Mouse (Mus musculus): Measurements from ENCODE around the gene Avl9.

Avl9 gene

DNA sequence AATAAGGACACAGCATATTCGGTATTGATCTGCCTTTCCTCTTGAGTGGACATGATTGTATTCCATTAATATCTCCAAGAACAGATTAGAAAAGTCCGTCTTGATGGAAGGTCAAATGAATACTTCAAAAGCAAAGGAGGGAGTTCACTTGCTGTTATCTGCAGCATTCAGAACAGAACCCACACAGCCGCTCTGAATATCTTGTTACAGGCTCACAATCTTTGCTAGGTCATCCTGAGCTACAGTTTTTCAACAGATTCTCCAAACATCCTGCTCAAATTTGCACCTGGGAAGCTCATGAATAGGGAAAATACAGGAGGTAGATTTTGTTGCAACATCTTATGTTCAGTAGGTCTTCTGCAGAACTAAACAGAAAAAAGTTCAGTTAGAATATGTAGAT is 74.6 kb downstream of the Avl9 start:
- CTCF ChIA-PET = no interaction called here

DNA sequence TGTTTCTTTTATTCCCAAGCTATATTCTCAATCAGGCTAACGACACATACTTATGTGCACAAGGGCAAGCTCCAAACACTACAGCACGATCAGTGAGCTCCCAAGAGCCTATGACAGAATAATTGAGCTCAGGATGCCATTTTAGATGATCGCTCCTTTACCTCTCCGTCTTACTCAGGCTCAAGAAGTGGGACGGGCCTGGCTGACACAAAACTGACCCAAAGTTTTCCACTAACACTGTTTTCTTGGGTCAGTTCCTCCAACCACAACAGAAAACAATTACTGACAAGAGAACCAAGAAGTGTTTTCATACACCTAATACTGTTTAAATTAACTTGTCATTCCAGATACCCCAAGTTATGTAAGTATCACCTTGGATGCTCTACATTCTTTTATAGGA is 80.1 kb downstream of the Avl9 start:
- CTCF ChIA-PET = no interaction called here

DNA sequence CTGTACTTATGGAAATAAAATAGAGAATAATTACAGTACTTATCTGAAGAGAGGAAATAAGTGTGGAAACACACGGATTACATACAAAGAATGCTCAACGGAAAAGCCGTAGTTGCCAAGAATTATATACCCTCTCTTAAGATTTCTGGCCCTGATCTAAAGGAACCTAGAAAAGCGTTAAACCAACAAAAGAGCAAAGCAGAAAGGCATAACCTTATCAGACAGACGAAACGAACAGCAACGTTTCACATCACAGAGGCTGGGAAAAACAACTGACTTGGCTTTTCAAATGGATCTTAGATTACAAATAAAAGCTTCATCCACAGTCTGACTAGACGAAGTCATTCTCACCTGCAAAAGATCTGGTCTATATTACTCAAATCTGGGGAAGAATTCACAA is 81.5 kb downstream of the Avl9 start:
- CTCF ChIA-PET = interaction anchor here (0.7 kb wide), 1 partner anchor 212 kb away, joined by 3 read pairs; no protein-coding TSS in a partner anchor

DNA sequence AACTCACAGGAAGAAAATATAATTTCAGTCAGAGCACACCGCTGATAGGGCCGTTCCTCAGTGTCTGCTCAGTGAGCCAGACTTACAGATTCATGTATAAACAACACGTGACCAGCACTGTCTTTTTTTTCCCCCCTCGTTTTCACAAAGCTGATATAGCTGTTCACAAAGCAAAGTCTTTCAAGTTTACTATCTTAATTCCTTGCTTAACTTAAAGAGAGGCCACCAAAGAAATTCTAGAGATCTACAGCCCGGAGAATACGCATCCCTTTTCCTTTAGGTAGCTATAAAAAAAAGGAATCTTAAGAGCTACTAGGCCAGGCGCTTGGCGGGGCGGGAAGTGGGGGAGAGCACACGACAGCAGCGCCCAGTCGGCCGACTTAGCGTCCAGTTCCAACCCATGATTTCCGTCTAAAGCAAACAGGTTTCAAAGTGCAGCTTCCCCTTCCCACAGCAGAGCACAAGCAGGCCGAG is 82.0 kb downstream of the Avl9 start:
- CTCF ChIA-PET = interaction anchor here (0.7 kb wide), 1 partner anchor 212 kb away, joined by 3 read pairs; no protein-coding TSS in a partner anchor

DNA sequence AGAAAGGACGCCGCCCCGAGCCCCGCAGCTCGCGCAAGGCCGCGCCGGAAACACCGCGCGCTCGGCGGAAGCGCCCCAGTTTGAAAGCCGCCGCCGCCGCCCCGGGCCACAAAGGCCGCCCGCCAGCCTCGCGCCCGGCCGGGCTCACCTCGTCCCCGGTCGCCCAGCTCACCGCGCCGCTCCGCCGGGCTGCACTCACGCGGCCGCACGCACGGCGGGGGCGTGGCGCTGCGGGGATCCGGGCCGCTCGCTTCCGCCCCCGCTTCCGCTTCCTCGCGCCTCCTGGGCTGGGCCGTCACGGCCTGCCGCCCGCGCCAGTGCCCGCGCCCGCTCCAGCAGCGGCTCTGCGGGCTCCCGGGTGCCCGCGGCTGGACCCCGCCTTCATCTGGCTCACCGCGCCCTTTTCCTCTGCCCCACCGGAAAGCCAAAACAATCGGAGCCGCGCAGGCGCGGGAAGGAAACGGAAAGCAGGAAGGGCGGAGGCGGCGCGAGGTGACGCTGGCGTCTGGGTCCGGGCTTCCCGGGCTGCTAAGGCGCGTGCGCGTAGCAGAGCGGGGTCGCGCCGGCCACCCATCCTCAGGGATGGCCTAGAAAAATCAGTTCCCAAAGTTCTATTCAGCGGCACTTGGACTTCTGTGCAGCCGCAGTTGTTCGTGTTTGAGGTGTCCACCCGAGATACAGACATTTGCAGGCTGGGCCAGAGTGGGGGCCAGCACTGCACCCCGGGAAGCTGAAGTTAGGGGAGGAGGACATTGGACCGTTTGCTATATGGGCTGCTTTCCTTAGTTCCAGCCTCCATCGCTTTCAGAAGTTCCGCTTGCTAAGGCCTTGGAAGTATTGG is 82.8 kb downstream of the Avl9 start, which contains the start of gene Kbtbd2:
Gene Kbtbd2 (minus strand): TSS at position 503 of the 841 bp plus-strand sequence.
- CTCF ChIA-PET = no interaction called here

DNA sequence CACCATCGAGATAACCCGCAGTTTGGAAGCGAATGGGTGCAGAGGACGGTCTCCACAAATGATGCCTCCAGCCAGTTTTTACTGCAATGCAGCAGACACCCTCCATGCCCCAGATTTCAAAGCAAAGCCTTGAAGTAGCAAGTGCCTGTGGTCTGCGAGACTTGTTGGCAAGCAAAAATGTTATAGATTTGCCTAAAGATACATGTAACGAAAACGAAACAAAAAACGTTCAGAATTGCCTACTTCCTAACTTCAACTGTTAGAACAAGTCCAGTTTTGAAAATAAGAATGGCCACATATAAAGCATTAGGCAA is 83.4 kb downstream of the Avl9 start:
- CTCF ChIA-PET = no interaction called here

DNA sequence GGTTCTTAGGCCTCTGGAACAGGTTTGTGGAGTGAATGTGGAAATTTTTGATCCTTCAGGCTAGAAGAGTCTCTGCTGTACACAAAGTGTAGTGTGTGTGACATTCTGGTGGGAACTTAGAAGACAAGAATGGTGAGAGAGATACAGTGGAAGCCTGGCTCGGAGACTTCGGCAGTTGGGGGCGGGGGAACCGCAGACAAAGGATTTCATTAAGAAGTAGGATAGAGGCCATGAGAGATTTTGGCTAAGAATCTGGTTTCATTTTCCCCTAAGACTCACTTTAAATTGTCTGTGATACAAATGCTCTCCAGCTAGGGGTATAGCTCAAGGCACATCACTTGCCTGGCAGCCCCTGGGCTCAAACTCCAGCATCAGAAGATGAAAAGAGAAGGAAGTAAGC is 90.3 kb downstream of the Avl9 start:
- CTCF ChIA-PET = no interaction called here

DNA sequence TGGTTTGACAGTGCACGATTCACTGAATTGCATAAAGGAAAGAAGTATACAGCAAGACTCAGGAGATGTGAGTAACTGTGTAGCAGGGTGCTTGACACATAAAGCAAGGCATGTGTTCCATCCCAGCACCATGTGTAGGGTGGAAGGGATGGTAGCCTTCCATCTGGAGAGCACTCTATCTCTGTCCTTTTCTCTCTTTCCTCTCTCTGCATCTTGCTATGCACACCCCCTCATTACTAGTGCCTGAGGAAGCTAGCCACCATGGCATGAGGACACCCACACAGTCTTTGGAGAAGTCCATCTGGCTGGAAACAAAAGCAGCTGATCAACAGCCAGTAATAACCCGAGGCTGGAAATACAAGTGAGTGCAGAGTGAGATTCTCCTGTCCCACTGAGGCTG is 91.5 kb downstream of the Avl9 start:
- CTCF ChIA-PET = no interaction called here

DNA sequence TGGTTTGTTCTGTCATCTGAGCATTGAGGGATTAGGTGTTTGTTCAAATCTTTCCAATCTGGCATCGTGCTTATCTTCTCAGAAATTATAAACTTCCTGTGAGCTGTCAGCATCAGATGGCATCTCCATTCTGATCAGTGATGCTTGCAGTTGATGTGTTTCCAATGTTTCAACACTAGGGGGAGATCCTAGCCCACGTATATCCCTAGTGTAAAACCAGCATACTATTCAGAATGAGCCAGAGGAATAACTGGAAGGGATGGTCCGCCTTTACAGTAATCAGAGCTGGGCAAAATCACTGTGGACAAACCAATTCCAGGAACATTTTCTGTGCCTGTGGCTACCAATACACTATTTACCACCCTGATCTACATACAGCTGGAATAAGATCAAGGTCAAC is 94.0 kb downstream of the Avl9 start:
- CTCF ChIA-PET = no interaction called here
